Mouse (Mus musculus): ENCODE measurements around the gene Ube2l6. TPM values are rescaled to one million over a fixed set of nuclear protein-coding genes. Genes with fewer than 3 reads are reported as not detected.

Gene Ube2l6
- total and polyA plus RNA-seq, 3 experiments, result 2.0 to 8.5 (median 4.1) TPM

DNA sequence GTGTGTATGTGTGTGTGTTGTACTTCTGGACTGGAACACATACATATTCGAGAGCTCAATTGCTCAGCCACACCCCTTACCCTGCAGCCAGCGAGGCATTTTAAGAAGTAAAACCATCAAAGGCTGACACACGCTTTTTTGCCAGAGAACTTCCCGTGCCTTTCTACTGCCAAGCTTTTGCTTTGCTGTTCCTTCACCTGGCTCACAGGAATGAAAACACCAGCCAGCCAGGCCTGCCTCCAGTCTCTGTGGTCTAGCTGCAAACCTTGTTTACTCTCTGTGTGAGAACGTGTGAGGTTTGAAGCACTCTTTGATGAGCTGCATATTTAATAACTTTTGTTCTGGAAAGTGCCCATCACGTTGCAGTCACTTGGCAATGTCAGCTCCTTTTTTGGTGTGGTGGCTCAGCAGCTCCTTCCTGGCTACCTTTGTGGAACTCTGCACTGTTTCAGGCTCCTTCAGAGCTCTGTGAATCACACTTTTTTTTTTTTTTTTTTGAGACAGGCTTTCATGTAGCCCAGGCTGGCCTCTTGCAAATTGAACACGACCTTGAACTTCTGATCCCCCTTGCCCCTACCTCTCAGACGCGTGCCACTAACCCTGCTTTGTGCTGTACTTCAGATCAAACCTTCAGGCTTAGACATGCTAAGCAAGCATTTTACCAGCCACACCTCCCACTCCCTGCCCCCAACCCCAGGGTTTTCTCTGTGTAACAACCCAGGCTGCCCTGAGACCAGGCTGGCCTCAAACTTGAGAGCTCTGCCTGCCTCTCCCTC is 39.4 kb downstream of the Ube2l6 start:
- Histone ChIP-seq H3K27me3 (replicated peaks) (no peaks in the 10 kb centered on the region), H3K9ac (ENCODE audit: insufficient read depth, low read depth) (no peak overlapping the region), H3K4me2 (ENCODE audit: insufficient read depth, low read depth, poor library complexity, severe bottlenecking) (peak overlapping the region; percentile 70; the same call in 1 of the 2 replicates), H3K4me1 (ENCODE audit: control insufficient read depth in 1 of 2, insufficient read depth in 2 of 2) (peaks cover 16 to 27% of the 10 kb centered on the region in 2 experiments), H3K36me3 (replicated peaks in 1 of 2; ENCODE audit: control insufficient read depth in 1 of 2, insufficient read depth in 1 of 2, low read length in 1 of 2) (peaks cover 0 to 3% of the 10 kb centered on the region in 2 experiments), H3K9me3 (replicated peaks; ENCODE audit: low read length) (peaks cover 7% of the 10 kb centered on the region), H3K79me2 (replicated peaks; ENCODE audit: control insufficient read depth, extremely low read depth, insufficient read depth, poor library complexity, severe bottlenecking) (no peaks in the 10 kb centered on the region), H3K4me3 (replicated peaks in 1 of 3; ENCODE audit: low read depth in 2 of 3, low read length in 2 of 3, poor library complexity in 1 of 3) (peak overlapping the region in 1 of 3 experiments; percentile 33), H3K27ac (ENCODE audit: insufficient read depth, low read depth) (no peak overlapping the region)
- dilution Hi-C loops (cut with MboI; ENCODE audit: extremely low pct_ligation_motif_present, extremely low pct_unique_long_range_greater_than_20kb, low sequenced_read_pairs) (no loop called here), in situ Hi-C loops (cut with MboI; ENCODE audit: low pct_ligation_motif_present, low pct_unique_long_range_greater_than_20kb, low sequenced_read_pairs) (no loop called here)
- TF ChIP-seq POLR2AphosphoS2 (IDR thresholded peaks at IDR 0.05; ENCODE audit: low read depth, low read length) (no peak), ELF1 (IDR thresholded peaks at IDR 0.05; ENCODE audit: low read depth, low read length) (no peak), BHLHE40 (IDR thresholded peaks at IDR 0.05; ENCODE audit: low read depth, low read length) (peak; percentile 40; the same call in 1 of the 2 replicates), MXI1 (IDR thresholded peaks at IDR 0.05; ENCODE audit: low read depth, low read length) (0 out of 2 replicates have a peak, but pooled peaks have one; percentile 2), HCFC1 (IDR thresholded peaks at IDR 0.05; ENCODE audit: low read depth, low read length) (no peak), ZNF384 (IDR thresholded peaks at IDR 0.05; ENCODE audit: low read depth, low read length) (peak; percentile 25; the same call in 1 of the 2 replicates)
- no peak for DNase-seq (ENCODE audit: extremely low read depth)

DNA sequence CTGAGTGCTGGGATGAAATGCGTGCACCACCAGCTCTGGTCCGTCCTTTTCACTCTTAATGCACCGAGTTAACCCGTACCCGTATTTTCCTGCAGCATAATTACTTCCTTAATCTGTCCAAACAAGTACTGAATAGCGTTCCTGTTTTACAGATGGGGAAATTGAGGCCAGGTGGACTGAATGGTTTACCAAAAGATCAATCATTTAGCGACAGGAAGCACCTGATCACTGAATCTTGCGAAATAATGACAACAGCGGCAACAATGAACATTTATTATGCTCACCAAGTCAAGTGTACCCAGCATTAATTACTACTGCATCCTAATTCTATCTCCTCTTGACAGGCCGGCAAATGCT is 39.9 kb downstream of the Ube2l6 start, which contains the start of gene Slc43a1:
Gene Slc43a1, plus strand, starts transcription at position 258 of the 357 bp plus-strand sequence.
- H3K4me3 ChIP-seq (replicated peaks in 1 of 3; ENCODE audit: low read depth in 2 of 3, low read length in 2 of 3, poor library complexity in 1 of 3), result peak within 1 kb of the TSS in 2 of 3 experiments; percentile 20 to 56
- H3K9ac ChIP-seq (ENCODE audit: insufficient read depth, low read depth), result no peak within 1 kb of the TSS; the same call in 1 of the 2 replicates
- H3K4me1 ChIP-seq (ENCODE audit: control insufficient read depth in 1 of 2, insufficient read depth in 2 of 2), result peaks cover 16 to 27% of the 10 kb centered on the region in 2 experiments
- peaks cover 0 to 2% of the 10 kb centered on the region in 2 experiments for H3K36me3 ChIP-seq (replicated peaks in 1 of 2; ENCODE audit: control insufficient read depth in 1 of 2, insufficient read depth in 1 of 2, low read length in 1 of 2)
- in situ Hi-C loops (cut with MboI; ENCODE audit: low pct_ligation_motif_present, low pct_unique_long_range_greater_than_20kb, low sequenced_read_pairs) (no loop called here), dilution Hi-C loops (cut with MboI; ENCODE audit: extremely low pct_ligation_motif_present, extremely low pct_unique_long_range_greater_than_20kb, low sequenced_read_pairs) (no loop called here)
- no peak for DNase-seq (ENCODE audit: extremely low read depth)
- H3K27ac ChIP-seq (ENCODE audit: insufficient read depth, low read depth), result no peak within 1 kb of the TSS
- TF ChIP-seq ZNF384 (IDR thresholded peaks at IDR 0.05; ENCODE audit: low read depth, low read length) (no peak), CHD2 (IDR thresholded peaks at IDR 0.05; ENCODE audit: low read length) (no peak), EP300 (IDR thresholded peaks at IDR 0.05; ENCODE audit: low read length) (0 out of 2 replicates have a peak, but pooled peaks have one; percentile 12), MXI1 (IDR thresholded peaks at IDR 0.05; ENCODE audit: low read depth, low read length) (no peak)
- H3K9me3 ChIP-seq (replicated peaks; ENCODE audit: low read length), result peaks cover 7% of the 10 kb centered on the region
- no peaks in the 10 kb centered on the region for H3K79me2 ChIP-seq (replicated peaks; ENCODE audit: control insufficient read depth, extremely low read depth, insufficient read depth, poor library complexity, severe bottlenecking)
- H3K27me3 ChIP-seq (replicated peaks), result no peaks in the 10 kb centered on the region
- peak within 1 kb of the TSS; percentile 70 for H3K4me2 ChIP-seq (ENCODE audit: insufficient read depth, low read depth, poor library complexity, severe bottlenecking)

Data from CH12.LX (cell line).